Mouse (Mus musculus) kidney, embryonic 16.5 days (tissue): ENCODE results near the gene Vmn1r3. TPM values are rescaled to one million over a fixed set of nuclear protein-coding genes. Genes with fewer than 3 reads are reported as not detected.
"Not testable (repeated sequence)": the region's sequence is repeated elsewhere in the genome, so short reads cannot be mapped to it uniquely, and the experiment has no call there.

ENCODE experiments used
- ATAC-seq: fragments of 200-750 bp; cut with Nextera tagmentation; 2 replicates; pipeline ENCODE4 v1.8.0; 2017; ENCODE audit warnings: moderate TSS enrichment; ENCODE audit not compliant: low FRiP score, low TSS enrichment
- H3K27ac ChIP-seq: fragments of 300-500 bp; sonication (generic); 2 replicates; pipeline ENCODE4 v1.5.1; 2014; ENCODE audit warnings: low read length
- H3K27me3 ChIP-seq: fragments of 300-500 bp; sonication (generic); 2 replicates; pipeline ENCODE4 v1.6.1; 2014; ENCODE audit warnings: low read length, control low read depth, mixed read lengths; ENCODE audit not compliant: insufficient read depth
- H3K36me3 ChIP-seq: fragments of 300-500 bp; sonication (generic); 2 replicates; pipeline ENCODE4 v1.6.1; 2014; ENCODE audit warnings: low read length, control low read depth, mixed read lengths; ENCODE audit not compliant: insufficient read depth
- H3K4me1 ChIP-seq: fragments of 300-500 bp; sonication (generic); 2 replicates; pipeline ENCODE4 v1.6.1; 2014; ENCODE audit warnings: low read length, control low read depth, mixed read lengths; ENCODE audit not compliant: insufficient read depth
- H3K4me2 ChIP-seq: fragments of 300-500 bp; sonication (generic); replicated peaks from 2 replicates; pipeline ENCODE4 v1.6.1; 2014; ENCODE audit warnings: low read depth, low read length
- H3K4me3 ChIP-seq: fragments of 300-500 bp; sonication (generic); 2 replicates; pipeline ENCODE4 v1.5.1; 2014; ENCODE audit warnings: mild to moderate bottlenecking, low read length
- H3K9ac ChIP-seq: fragments of 300-500 bp; sonication (generic); replicated peaks from 2 replicates; pipeline ENCODE4 v1.6.1; 2014; ENCODE audit warnings: low read length
- H3K9me3 ChIP-seq: fragments of 300-500 bp; sonication (generic); 2 replicates; pipeline ENCODE4 v1.6.1; 2016; ENCODE audit warnings: low read length, control low read depth
- WGBS: fragments of 180-500 bp; shearing (Covaris S2); extraction: QIAGEN DNeasy Blood & Tissue Kit; methylation state at CpG from one replicate; pipeline ENCODE4 v1.1.7; 2014; 5-methylcytosine and 5-hydroxymethylcytosine counted together
- polyA plus RNA-seq: library from polyadenylated mRNA; unstranded; fragments of >200 nt; fragmentation: Nextera tagmentation; extraction: Ambion mirVana; gene quantifications from 2 replicates; pipeline ENCODE4 v1.2.1, GENCODE M21; 2015

The Vmn1r3 gene
- polyA plus RNA-seq, 1 experiment from 2014 or later = not detected

- H3K4me1 ChIP-seq, H3K9me3 ChIP-seq, H3K36me3 ChIP-seq, H3K4me2 ChIP-seq, H3K27me3 ChIP-seq, H3K27ac ChIP-seq, H3K9ac ChIP-seq, H3K4me3 ChIP-seq, ATAC-seq: not testable (repeated sequence)
- 57% methylated on average over 2 of the region's 2 CpGs for WGBS
These were observed 31.2 kb upstream of the Vmn1r3 start for GRCm38 (mm10) chr4:3216382-3216781.

- WGBS = 31% methylated on average over 3 of the region's 4 CpGs
- not testable (repeated sequence) for H3K4me1 ChIP-seq
- peak; percentile 69; the same call in 1 of the 2 replicates for ATAC-seq
These were observed 28.2 kb upstream of the Vmn1r3 start for GRCm38 (mm10) chr4:3213349-3213748.

GRCm38 (mm10) chr4:3209643-3210217 is 24.6 kb upstream of the Vmn1r3 start:
- not testable (repeated sequence) for H3K9ac ChIP-seq, H3K4me2 ChIP-seq
- 67% methylated on average over 1 of the region's 1 CpGs for WGBS

More at GRCm38 (mm10) chr4:3213349-3213748, 28.2 kb upstream of the Vmn1r3 start:
- not testable (repeated sequence) for H3K9me3 ChIP-seq, H3K4me2 ChIP-seq, H3K9ac ChIP-seq, H3K27me3 ChIP-seq, H3K27ac ChIP-seq, H3K36me3 ChIP-seq, H3K4me3 ChIP-seq

GRCm38 (mm10) chr4:3176746-3177490 is 8.2 kb downstream of the Vmn1r3 start:
- H3K4me2 ChIP-seq, H3K9ac ChIP-seq, ATAC-seq, H3K27ac ChIP-seq, H3K27me3 ChIP-seq, H3K4me1 ChIP-seq, H3K4me3 ChIP-seq, H3K36me3 ChIP-seq: not testable (repeated sequence)
- WGBS = 92% methylated on average over 10 of the region's 10 CpGs
- H3K9me3 ChIP-seq = peaks cover 28% of the 10 kb centered on the region

More at GRCm38 (mm10) chr4:3209643-3210217, 24.6 kb upstream of the Vmn1r3 start:
- not testable (repeated sequence) for H3K4me1 ChIP-seq, ATAC-seq, H3K9me3 ChIP-seq, H3K36me3 ChIP-seq, H3K27ac ChIP-seq, H3K4me3 ChIP-seq, H3K27me3 ChIP-seq

GRCm38 (mm10) chr4:3176195-3176594 is 9.0 kb downstream of the Vmn1r3 start:
- H3K4me2 ChIP-seq, H3K4me3 ChIP-seq, H3K9ac ChIP-seq, H3K27me3 ChIP-seq, H3K4me1 ChIP-seq, H3K27ac ChIP-seq, H3K36me3 ChIP-seq, ATAC-seq: not testable (repeated sequence)
- WGBS = 90% methylated on average over 6 of the region's 6 CpGs
- peaks cover 28% of the 10 kb centered on the region for H3K9me3 ChIP-seq

DNA sequence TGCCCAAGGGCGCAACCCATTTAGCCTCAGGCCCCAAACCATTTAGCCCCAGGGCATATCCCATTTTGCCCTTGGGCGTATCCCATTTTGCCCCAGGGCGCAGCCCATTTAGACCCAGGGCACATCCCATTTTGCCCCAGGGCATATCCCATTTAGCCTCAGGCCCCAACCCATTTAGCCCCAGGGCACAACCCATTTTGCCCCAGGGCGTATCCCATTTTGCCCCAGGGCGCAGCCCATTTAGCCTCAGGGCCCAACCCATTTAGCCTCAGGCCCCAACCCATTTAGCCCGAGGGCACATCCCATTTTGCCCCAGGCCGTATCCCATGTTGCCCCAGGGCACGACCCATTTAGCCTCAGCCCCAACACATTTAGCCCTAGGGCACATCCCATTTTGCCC is 9.4 kb downstream of the Vmn1r3 start:
- not testable (repeated sequence) for H3K4me2 ChIP-seq, H3K4me3 ChIP-seq, ATAC-seq, H3K27me3 ChIP-seq, H3K36me3 ChIP-seq, H3K27ac ChIP-seq, H3K4me1 ChIP-seq, H3K9ac ChIP-seq
- 95% methylated on average over 5 of the region's 8 CpGs for WGBS
- peaks cover 28% of the 10 kb centered on the region for H3K9me3 ChIP-seq

GRCm38 (mm10) chr4:3174586-3174985 is 10.6 kb downstream of the Vmn1r3 start:
- H3K9me3 ChIP-seq = peaks cover 19% of the 10 kb centered on the region
- not testable (repeated sequence) for H3K9ac ChIP-seq, H3K4me1 ChIP-seq, H3K4me2 ChIP-seq, H3K36me3 ChIP-seq, H3K27me3 ChIP-seq, H3K4me3 ChIP-seq, H3K27ac ChIP-seq, ATAC-seq
- 75% methylated on average over 4 of the region's 4 CpGs for WGBS

DNA sequence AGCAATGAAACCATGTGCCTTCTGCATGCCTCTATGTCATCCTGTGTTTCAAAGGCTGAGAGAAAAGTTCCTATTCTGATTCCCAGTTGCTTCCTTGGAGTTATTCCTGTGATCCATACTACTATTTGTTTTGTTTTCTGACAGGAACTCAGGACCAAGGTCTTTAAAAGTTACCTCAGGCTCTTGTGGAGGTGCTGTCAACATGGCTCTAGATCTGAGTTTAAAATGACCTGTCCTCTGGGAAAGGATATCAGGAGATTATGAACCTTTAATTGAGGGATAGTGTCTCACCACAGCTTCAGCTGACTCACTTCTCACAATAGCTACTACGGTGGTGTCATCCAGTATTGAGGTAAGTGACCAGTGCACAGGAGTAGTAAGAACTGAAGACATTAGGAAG is 18.1 kb downstream of the Vmn1r3 start, which contains the start of gene Vmn1r2:
Vmn1r2 (plus strand) TSS at position 301 of the 400 bp plus-strand sequence.
- WGBS = no CpG with 5 or more reads among the region's 1 CpGs
- not testable (repeated sequence) for H3K27me3 ChIP-seq, H3K27ac ChIP-seq, H3K9me3 ChIP-seq, H3K36me3 ChIP-seq, H3K9ac ChIP-seq, H3K4me3 ChIP-seq, H3K4me2 ChIP-seq, H3K4me1 ChIP-seq, ATAC-seq

DNA sequence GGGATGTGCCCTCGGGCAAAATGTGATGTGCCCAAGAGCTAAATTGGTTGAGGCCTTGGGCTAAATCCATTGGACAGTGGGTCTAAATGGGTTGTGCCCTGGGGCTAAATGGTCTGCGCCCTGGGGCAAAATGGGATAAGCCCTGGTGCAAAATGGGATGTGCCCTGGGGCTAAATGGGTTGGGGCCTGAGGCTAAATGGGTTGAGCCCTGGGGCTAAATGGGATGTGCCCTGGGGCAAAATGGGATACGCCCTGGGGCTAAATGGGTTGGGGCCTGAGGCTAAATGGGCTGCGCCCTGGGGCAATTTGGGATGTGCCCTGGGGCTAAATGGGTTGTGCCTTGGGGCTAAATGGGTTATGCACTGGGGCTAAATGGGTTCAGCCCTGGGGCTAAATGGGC is 20.1 kb downstream of the Vmn1r3 start:
- 93% methylated on average over 4 of the region's 4 CpGs for WGBS
- Histone ChIP-seq H3K9ac (no peak overlapping the region), H3K27me3 (no peaks in the 10 kb centered on the region), H3K4me1 (no peaks in the 10 kb centered on the region), H3K36me3 (no peaks in the 10 kb centered on the region), H3K27ac (no peak overlapping the region), H3K4me2 (no peak overlapping the region), H3K9me3 (peaks cover 4% of the 10 kb centered on the region; the same call in 1 of the 2 replicates), H3K4me3 (no peak overlapping the region)
- no peak for ATAC-seq

DNA sequence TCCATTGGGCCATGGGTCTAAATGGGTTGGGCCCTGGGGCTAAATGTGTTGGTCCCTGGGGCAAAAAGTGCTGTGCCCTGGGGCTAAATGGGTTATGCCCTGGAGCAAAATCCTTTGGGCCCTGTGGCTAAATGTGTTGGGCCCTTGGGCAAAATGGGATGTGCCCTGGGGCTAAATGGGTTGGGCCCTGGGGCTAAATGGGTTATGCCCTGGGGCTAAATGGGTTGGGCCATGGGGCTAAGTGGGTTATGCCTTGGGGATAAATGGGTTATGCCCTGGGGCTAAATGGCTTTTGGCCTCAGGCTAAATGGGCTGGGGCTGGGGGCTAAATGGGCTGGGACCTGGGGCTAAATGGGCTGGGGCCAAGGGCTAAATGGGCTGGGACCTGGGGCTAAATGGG is 20.7 kb downstream of the Vmn1r3 start:
- H3K27me3 ChIP-seq, H3K27ac ChIP-seq, H3K36me3 ChIP-seq, H3K9me3 ChIP-seq, H3K9ac ChIP-seq, H3K4me3 ChIP-seq, H3K4me2 ChIP-seq, H3K4me1 ChIP-seq, ATAC-seq: not testable (repeated sequence)
